Mouse (Mus musculus): Measurements from ENCODE around the gene Tmcc3.
"Not testable (repeated sequence)": the region's sequence is repeated elsewhere in the genome, so short reads cannot be mapped to it uniquely, and the experiment has no call there.

Gene Tmcc3

DNA sequence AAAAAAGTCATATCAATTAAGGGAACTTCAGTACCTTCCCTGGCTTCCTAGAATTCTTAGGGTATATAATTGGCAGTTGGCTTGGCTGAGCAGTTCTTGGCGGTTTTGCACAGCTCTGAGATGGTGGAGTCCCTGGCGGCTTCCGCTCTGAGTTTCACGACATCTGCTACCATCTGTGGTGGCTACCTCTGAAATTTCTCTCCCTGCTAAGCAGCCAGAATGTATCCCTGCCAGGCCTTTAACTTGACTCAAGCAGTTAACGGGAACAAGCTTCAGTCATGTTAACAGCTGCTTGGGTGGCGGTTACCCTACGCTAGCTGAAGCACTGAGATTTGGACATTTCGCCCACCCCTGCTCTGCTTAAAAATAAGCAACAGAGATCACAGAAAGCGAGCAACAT, 284.0 kb downstream of the Tmcc3 start:
- no peak for DNase-seq

DNA sequence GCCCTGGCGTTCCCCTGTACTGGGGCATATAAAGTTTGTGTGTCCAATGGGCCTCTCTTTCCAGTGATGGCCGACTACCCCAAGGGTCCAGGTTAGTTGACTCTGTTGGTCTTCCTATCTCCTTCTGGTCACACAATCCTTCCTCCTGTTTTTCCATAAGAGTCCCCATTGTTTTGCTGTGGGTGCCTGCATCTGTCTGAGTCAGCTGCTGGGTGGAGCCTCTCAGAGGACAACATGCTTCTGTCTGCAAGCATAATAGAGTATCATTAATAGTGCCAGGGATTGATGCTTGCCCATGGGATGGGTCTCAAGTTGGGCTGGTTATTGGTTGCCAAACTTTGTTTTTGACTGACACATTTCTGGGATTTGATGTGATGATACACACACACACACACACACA, 288.1 kb downstream of the Tmcc3 start:
- DNase-seq: not testable (repeated sequence)

DNA sequence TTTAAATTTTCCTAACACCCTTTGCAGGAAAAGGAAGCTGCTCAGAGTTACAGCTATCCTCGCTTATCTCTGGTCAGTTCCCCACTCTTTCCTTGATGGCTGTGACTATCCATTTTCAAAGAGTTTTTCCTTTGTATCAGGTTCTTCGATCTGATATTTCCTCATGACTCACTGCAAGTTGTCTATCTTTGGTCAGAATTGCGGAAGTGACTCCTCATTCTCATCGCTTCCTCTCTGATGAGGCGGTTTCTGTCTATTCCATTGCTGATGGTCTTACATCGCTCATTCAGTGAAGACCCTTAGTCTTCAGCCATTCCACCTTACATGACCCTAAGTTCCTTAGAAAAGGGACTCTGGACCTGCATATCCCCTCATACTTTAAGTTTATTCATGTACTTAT, 289.3 kb downstream of the Tmcc3 start:
- DNase-seq: no peak

DNA sequence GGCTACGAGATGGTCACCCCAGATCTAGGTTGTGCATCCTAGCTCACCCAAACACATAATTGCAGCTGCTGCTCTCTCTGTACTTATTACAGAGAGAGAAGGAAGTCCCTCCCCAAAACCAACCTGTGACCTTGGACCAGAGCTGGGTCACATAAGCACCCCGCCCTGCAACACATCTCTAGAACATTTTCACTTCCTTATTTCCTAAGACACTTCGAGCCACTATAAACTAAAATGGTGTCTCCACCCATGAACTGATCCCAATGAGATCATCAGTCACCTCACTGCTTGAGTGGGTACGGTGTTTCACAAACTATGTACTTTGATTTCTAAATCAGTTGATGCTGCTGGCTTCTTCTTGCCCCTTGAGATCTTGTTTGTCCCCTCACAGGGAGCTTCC, 293.7 kb downstream of the Tmcc3 start:
- peak; percentile 36 to 40 for DNase-seq

DNA sequence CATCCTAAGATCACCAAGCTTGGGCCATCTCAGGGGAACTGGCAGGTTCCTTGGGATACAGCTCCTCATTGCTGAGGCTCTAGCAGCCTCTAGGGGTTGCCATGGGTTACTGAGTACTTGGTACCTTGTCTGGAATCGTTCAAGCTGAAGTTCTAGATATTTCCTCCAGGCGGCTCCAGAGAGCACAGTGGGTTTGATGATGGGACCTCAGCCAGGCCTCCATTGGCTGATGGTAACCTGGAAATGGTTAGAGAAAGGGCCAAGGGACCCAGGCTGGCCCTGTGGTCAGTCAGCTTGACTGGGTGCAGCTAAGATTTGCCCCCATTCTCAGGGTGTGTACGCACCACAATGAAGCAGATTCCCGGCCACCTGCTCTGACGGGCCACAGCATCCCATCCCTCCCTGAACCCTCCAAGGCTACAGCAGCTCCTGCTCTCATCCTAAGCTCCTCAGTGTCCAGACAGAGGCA, 297.6 kb downstream of the Tmcc3 start:
- DNase-seq: peak; percentile 78 to 85

DNA sequence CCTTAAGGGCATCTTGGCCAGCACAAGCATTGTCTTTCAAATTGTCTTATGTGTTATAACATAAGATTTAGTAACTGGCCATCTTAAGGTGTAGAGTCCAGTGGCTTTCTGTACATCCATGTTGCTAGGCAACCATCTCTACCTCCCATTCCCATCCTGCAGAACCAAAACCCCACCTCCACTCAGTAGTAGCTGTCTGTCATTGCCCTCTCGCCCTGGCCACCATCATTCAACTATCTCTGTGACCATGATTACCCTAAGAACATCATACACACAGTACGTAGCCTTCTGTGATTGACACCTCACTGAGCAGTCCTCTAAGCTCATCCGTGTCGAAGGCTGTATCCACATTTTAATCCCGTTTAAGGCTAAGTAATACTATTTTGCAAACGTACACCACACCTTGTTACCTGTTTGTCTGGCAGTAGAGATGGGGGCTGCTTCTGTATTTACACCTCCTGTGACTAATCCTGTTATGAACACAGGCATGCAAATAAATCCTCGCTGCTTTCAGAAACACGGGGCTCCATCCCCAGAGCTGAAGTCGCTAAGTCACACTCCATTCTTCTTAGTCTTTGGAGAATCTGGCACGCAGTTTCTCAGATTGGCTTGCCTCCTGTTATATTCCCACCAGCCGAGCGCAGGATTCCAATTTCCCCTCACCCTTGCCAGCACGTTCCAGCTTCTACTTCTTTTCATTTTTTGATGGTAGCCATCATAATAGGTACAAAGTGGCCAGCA, 299.6 kb downstream of the Tmcc3 start:
- no peak for DNase-seq

DNA sequence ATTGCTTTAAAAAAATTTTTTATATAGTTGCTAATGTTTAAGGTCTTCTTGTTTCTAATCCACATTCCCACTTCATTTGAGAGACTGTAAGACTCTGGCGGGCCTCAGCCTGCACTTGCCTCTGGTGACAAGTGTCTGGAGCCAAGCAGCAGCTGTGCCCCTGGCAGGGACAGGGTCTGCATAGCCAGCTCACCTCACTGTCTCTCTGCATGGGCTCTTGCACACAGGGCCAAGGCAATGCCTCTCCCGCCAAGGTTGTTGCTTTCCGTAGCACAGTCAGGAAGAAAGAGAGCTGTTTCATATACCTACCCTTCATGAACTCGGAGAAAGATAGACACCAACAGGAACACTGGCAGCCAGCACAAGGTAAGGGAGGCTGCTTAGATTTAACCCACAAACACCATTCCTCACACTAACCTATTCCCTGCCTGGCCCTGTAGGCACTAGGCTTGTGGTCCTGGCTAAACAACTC, 300.3 kb downstream of the Tmcc3 start:
- DNase-seq: no peak

DNA sequence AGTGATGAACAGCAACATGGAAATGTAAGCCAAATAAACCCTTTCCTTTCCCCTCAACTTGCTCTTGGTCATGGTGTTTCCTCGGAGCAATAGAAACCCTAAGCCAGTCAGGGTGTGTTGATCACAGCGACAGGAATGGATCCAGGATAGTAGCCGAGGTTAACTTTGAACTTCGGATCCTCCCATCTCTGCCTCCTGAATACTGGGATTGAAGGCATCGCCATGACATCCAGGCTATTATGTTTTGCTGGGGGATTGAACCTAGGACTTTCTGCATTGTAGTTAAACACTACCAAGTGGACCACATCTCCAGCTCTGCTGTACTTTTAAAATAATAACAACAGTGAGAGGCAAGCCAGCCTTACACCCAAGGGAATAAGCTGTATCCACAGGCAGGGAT, 307.8 kb downstream of the Tmcc3 start:
- no peak for DNase-seq

DNA sequence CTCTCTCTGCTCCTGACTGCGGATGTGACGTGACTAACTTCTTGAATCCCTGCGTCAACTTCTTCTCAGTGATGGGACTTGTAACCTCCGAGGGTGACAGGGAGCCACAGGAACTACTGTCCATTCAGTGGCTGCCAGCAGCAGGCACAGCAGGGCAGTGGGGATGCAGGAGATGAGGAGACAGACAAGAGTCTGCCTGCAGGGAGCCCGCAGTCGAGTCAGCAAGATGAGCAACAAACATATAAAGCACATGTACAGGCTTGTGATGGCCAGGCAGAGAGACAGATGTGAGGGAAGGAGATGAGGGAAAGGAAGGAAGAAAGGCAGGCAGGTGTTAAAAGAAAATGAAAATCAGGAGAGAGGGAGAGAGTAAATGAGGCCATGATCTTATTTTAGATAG, 308.8 kb downstream of the Tmcc3 start:
- no peak for DNase-seq

DNA sequence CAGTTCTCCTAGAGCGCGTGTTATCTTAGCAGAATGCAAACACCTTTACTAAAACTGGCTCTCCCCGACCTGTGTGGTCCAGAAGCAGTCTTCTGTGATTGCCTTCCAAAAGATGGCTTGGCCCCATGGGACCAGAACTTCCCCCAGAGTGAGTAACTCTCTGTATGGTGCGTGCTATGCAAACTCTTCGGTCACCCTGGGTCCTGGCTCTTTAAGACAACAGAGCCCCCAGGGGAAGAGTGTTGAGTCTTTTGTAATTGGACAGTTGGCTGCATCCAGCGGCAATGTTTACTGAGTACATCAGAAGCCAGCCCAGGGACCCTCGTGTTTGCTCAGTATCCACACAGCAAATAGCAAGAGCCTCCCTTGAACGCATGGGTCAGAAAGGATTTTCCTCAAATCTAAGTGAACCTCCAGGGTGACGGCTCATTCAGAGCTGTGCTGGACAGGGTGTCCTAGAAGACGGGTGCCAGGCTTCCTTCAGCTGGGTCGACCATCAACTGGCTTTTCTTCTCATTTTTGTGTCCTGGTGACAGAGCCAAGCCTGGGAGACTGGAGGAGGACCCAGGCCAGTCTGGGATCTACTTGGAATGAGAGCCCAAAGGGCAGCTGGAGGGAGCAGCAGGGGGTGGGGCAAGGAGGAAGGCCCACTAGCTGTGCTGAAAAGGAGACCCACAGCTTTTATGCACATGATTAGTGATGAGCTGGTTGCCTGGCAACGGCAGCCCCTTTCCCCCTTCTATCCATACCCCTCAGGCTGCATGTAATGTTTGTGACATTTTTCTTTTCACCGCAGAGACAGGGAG, 309.9 kb downstream of the Tmcc3 start:
- DNase-seq: no peak

DNA sequence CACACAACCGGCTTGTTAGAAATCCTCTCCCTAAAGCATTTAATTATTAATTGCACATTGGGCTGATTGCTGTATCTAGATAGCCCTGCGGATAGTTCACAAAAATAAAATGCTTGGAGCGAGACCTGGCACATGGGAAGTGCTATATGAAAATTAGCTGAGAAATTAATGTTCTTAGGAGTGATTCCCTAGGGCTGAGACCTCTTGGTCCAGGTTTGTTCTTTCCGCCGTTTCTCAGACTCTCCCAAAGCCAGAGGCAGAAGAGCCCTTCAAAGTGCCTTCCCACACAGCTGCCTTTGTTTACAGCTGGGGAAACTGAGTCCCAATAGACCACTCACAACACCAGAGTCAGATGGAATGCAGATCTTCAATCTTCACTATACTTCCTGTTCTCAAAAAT, 310.5 kb downstream of the Tmcc3 start:
- no peak for DNase-seq

DNA sequence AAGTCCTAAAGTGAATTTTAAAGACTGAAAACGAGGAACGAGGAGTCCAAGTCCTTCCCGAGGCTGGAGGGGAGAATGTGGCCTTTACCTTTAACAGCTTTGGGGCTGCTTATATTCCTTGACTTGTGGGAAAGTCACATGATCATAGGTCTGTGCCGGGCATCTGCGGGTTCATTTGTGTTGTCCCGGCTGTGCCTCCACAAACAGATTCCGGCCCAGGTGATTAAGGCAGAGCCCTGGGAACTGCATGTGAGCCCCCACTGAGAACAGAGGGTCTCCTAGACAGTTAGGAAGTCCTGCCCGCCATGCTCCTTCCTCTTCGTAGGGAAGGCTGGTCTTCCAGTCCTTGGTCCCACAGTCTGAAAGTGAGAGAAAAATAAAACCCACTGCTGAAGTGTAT, 311.1 kb downstream of the Tmcc3 start:
- peak in 1 of 2 experiments; percentile 1 for DNase-seq

DNA sequence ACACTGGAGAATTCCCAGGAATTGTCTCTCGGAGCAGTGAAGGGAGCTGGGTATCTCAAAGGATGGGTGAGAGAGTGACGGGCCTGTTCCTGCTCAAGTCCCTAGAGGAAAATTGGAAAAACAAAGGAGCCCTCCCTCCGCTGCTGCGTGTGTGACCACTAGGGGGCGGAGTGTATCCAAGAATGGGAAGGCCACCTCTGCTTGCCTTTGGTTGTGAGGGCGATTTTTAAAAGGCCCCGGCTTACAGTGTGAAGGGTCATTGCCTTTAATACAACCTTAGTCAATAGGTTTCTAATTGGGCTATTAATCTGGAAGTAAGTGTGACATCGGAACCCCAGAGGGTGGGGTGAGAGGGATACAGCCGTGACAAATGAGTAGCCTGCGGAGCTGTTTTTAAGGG, 311.9 kb downstream of the Tmcc3 start:
- peak; percentile 74 to 81 for DNase-seq

DNA sequence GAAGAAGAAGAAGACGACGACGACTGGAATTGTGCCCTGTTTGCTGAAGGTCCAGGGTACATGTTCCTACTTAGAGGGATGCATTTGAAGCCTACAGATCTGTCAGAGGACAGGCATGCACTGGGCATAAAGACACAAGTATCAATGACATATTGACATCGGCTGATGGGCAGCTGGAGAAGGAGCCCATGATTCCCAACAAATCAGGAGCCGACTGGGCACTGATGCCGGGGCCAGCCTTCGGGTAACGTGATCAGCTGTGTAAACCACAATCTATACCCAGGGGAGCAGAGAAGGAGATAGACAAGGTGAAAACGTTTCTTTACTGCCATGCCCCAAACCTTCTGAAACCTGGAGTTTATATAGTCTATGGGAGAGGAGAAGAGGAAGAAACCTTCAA, 313.3 kb downstream of the Tmcc3 start:
- no peak for DNase-seq

DNA sequence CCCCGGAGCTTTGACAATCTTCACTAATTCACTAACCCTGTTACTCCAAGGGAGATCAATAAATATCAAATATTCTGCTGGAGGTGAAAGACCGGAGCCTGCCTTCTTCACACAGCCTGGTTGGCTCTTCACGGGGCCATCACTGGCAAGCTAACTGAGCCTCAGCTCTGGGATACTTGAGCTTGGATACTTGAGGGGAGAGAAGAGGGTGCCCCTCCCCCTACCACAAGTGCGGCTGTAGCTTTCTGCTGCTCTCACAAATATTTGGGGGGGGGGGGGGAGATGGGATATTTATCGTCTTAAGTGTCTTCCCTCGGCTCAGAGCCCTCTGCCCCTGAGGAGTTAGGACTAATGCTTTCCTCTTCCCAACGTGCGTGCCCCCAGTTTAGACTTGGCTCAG, 313.9 kb downstream of the Tmcc3 start:
- no peak for DNase-seq

DNA sequence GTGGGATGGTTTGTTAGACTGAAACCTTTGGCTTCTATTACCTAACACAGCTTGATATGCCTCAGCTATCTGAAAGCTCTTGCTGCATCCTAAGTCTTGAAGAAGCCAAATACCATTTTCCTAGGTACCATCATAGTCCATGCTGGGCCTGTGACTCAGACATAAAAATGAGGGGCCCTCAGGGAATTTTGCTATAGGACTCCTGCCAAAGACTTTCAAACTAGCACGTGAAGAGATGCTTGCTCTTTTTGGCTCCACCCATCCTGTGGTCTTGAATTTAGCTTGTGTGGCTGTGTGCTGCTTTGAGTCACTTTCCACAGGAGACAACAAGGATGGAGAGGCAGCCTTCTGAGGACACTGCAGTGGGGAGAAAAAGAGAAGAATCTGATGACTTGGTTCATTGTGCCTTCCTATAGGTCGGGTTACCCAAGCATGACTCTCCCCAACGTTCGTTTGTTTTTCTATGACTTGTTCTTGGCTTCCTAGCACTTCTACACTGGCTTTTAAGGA, 319.1 kb downstream of the Tmcc3 start:
- no peak for DNase-seq

DNA sequence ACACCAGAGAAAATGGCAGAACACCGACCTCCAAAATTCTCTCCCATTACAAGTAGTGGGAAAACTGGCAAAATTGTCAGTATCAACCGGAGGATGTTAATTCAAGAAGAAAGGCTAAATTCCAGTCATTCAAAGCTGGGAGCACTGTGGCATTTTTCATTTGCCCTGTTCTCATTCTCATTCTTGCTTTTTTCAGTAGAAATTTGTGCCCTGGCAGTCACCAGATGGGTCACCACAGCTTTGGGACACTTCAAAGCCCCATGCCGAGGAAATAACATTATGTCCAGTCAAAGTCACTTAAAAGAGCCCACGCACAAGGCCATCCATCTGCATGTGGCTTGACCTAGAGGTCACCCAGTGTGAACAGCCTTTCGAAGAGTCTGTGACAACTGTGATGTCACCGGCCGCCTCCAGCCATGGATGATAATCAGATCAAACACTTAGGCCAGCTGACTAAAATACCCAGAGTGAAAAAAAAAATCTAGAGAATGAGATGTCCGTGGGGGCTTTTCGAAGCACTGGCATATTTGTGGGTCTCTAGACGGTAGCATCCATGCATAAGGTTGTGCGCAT, 319.9 kb downstream of the Tmcc3 start:
- no peak for DNase-seq

DNA sequence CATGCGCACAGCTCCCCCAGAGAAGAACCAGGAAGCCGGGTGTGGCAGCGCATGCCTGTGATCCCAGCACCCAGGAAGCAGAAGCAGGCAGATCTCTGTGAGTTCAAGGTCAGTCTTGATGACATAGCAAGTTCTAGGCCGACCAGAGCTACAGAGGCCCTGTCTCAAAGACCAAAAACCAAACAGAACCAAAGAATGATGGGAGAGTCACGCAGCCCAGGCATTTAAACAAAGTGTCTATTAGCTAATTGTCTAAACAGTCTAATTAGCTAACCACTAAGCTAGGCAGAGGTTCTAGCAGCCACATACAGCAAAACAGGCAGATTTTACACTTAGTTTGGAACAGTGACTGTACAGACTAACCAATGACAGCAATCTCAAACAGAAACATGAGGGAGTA, 320.5 kb downstream of the Tmcc3 start:
- no peak for DNase-seq

DNA sequence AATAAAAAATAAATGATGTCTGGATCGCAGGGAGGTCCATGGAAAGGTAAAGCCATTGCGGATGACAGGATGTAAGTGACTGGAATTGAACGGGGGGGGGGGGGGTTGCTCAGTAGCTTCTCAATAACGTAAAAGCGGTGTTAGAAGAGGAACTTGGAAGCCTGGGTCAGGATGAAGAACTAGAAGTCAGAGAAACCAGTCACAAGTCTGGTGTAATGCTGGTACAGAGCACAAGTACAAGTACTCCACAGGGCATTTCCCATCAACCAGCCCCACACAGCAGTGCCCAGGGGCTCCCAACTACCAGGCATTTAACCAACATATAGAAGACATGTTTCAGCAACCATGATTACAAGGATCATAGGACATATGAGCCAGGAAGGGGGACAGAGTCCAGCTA, 326.9 kb downstream of the Tmcc3 start:
- no peak for DNase-seq

DNA sequence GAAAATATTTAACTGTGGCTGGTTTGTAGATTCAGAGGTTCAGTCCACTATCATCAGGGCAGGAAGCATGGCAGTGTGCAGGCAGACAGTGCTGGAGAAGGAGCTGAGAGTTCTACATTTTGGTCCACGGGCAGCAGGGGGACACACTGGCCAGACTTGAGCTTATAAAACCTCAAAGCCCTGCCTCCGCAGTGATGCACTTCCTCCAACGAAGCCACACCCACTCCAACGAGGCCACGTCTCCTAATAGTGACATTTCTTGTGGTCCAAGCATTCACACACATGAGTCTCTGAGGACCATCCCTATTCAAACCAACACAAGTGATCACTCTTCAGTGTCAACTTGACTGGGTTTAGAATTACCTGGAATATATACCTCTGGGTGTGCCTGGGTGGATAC, 327.5 kb downstream of the Tmcc3 start:
- peak in 1 of 2 experiments; percentile 5 for DNase-seq

DNA sequence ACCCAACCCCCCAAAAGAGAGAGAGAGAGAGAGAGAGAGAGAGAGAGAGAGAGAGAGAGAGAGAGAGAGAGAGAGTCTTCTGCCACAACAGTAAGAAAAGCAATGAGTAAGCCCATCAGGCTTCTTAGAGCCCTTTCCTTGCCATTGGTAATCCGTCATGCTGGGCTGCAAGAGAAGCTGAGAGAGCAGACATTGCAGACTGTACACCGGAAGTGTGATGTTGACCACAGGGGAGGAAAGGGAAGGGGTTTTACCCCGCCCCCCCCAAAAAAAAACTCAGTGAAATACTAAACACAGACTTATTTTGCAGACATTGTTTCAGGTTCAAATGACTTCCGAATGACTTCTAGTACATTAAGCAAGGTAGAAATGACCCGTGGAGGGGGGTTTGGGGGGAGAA, 328.3 kb downstream of the Tmcc3 start:
- no peak for DNase-seq
